Mouse (Mus musculus): Measurements from ENCODE around the gene Thbs3. TPM values are rescaled to one million over a fixed set of nuclear protein-coding genes. Genes with fewer than 3 reads are reported as not detected.

The Thbs3 gene
- polyA plus RNA-seq, 1 experiment from 2014 or later, result 24.4 TPM

DNA sequence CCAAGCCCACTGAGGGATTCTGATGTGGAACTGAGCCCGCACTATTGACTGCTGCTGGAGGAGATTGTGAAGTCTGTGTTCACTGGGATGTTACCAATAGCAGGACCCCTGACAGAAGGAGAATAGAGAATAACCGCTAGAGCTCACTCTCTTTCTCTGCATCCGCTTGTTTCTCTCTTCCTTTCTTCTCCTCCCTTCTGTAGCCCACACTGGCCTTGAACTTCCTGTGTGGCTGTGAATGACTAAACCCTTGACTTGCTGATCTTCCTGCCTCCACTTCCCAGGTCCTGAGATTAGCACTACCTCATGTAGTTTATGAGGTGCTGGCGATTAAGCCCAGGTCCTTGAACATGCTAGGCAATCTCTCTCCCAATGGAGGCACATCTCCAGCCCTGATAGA is 32.5 kb downstream of the Thbs3 start:
- ATAC-seq (replicated peaks; ENCODE audit: insufficient number of reproducible peaks, low FRiP score, low TSS enrichment, low read depth), result no peak
- 84% methylated on average over 4 of the region's 4 CpGs for WGBS
- no peaks in the 10 kb centered on the region; the same call in 1 of the 2 replicates for H3K36me3 ChIP-seq (replicated peaks; ENCODE audit: control insufficient read depth, insufficient read depth, low read depth, low read length)
- H3K4me1 ChIP-seq (ENCODE audit: control insufficient read depth, insufficient read depth, low read length), result peaks cover 10% of the 10 kb centered on the region
- H3K27me3 ChIP-seq (ENCODE audit: control insufficient read depth, insufficient read depth, low read length), result no peaks in the 10 kb centered on the region
- H3K9me3 ChIP-seq (replicated peaks; ENCODE audit: control insufficient read depth, low read length), result no peaks in the 10 kb centered on the region
- H3K27ac ChIP-seq (replicated peaks; ENCODE audit: low read depth, low read length), result no peak overlapping the region
- H3K4me3 ChIP-seq (ENCODE audit: low read depth, low read length), result 0 out of 2 replicates have a peak overlapping the region, but pooled peaks have one; percentile 76
- no peak for DNase-seq (ENCODE audit: low spot score)
- H3K9ac ChIP-seq (replicated peaks; ENCODE audit: low read length), result no peak overlapping the region
- no peak overlapping the region for H3K4me2 ChIP-seq (ENCODE audit: low read depth, low read length)

DNA sequence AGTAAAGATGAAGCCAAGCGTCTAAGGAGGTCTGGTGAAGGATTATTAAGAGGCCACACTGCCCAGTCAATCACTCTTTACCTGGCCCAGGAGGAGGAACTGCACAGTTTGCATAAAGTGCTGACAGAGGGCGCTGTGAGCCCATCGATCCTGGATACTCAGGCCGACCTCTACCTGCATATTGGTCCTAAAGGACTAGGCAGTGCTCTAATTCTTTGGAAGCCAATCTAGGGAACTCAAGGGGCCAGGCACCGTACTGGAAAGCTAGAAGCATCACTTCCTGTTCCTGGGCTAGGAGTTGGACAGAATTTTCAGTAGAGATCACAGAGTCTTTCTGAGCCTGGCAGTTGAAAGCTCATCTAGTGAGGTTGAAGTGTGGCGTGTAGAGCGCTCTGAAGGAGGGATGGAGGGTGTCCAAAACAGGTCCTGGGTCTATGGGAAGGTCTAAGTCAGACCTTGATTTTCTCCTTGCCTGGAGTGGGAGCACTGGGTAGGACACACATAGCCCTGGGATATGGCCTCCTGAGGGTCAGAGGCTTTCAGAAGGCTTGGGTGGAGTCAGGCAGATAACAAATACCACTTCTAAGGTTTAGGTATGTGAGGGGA is 35.6 kb downstream of the Thbs3 start:
- ATAC-seq (replicated peaks; ENCODE audit: insufficient number of reproducible peaks, low FRiP score, low TSS enrichment, low read depth) (0 out of 2 replicates have a peak, but pooled peaks have one; percentile 11), DNase-seq (ENCODE audit: low spot score) (peak; percentile 72)
- no peak overlapping the region for H3K4me3 ChIP-seq (ENCODE audit: low read depth, low read length)
- no peak overlapping the region for H3K9ac ChIP-seq (replicated peaks; ENCODE audit: low read length)
- no peaks in the 10 kb centered on the region; the same call in 1 of the 2 replicates for H3K36me3 ChIP-seq (replicated peaks; ENCODE audit: control insufficient read depth, insufficient read depth, low read depth, low read length)
- H3K27ac ChIP-seq (replicated peaks; ENCODE audit: low read depth, low read length), result no peak overlapping the region
- WGBS, result 15% methylated on average over 7 of the region's 7 CpGs
- H3K27me3 ChIP-seq (ENCODE audit: control insufficient read depth, insufficient read depth, low read length), result no peaks in the 10 kb centered on the region
- H3K4me2 ChIP-seq (ENCODE audit: low read depth, low read length), result no peak overlapping the region
- peaks cover 4% of the 10 kb centered on the region for H3K4me1 ChIP-seq (ENCODE audit: control insufficient read depth, insufficient read depth, low read length)
- H3K9me3 ChIP-seq (replicated peaks; ENCODE audit: control insufficient read depth, low read length), result no peaks in the 10 kb centered on the region

DNA sequence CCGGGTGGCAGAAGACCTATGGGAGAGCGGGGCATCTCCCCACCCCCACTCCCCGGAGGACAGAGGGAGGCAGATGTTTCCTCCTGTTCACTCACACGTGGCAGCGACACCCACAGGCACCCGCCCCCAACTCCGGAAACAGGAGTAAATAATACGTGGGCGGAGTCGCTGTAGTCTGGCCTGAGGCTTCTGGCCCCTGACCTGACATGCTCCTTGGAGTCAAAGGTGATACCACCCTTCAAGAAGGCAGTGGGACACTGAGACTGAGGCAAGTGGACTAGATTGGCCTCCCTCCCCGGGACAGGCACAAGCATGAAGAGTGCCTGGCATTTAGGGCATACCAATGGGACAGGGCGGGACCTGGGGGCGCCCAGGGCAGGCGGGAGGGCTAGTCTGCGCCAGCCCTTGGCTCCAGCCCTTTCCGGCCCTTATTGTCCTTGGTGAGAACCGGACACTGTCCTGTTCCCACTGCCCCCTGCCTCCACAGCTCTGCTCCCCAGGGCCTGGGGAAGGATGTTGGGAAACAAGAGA is 36.5 kb downstream of the Thbs3 start:
- WGBS, result 1% methylated on average over 17 of the region's 17 CpGs
- H3K9me3 ChIP-seq (replicated peaks; ENCODE audit: control insufficient read depth, low read length), result no peaks in the 10 kb centered on the region
- H3K9ac ChIP-seq (replicated peaks; ENCODE audit: low read length), result peak overlapping the region; percentile 22; the same call in 1 of the 2 replicates
- ATAC-seq (replicated peaks; ENCODE audit: insufficient number of reproducible peaks, low FRiP score, low TSS enrichment, low read depth) (peak; percentile 46; the same call in 1 of the 2 replicates), DNase-seq (ENCODE audit: low spot score) (peak; percentile 55)
- H3K4me3 ChIP-seq (ENCODE audit: low read depth, low read length), result no peak overlapping the region
- H3K27me3 ChIP-seq (ENCODE audit: control insufficient read depth, insufficient read depth, low read length), result no peaks in the 10 kb centered on the region
- H3K4me1 ChIP-seq (ENCODE audit: control insufficient read depth, insufficient read depth, low read length), result peaks cover 4% of the 10 kb centered on the region
- H3K27ac ChIP-seq (replicated peaks; ENCODE audit: low read depth, low read length), result no peak overlapping the region
- H3K36me3 ChIP-seq (replicated peaks; ENCODE audit: control insufficient read depth, insufficient read depth, low read depth, low read length), result no peaks in the 10 kb centered on the region; the same call in 1 of the 2 replicates
- H3K4me2 ChIP-seq (ENCODE audit: low read depth, low read length), result peak overlapping the region; percentile 34

DNA sequence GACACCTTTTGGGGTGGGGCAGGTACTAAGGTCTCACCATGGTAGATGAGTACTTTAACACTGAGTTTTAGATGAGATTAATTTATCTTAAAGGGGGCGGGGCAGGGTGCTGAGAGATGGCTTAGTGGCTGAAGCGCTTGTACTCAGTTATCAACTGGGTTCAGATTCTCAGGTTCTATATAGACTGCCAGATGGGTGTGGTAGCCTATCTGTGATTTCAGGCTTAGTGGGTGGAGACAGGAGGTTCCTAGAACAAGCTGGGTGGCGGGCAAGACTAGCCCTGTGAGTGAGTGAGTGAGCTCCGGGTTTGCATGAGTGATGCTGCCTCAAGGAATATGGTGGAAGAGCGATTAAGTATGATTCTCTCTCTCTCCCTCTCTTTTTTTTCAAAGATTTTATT is 40.0 kb downstream of the Thbs3 start:
- 93% methylated on average over 5 of the region's 5 CpGs for WGBS
- Histone ChIP-seq H3K9ac (replicated peaks; ENCODE audit: low read length) (no peak overlapping the region), H3K4me3 (ENCODE audit: low read depth, low read length) (no peak overlapping the region), H3K4me2 (ENCODE audit: low read depth, low read length) (no peak overlapping the region), H3K36me3 (replicated peaks; ENCODE audit: control insufficient read depth, insufficient read depth, low read depth, low read length) (no peaks in the 10 kb centered on the region), H3K9me3 (replicated peaks; ENCODE audit: control insufficient read depth, low read length) (no peaks in the 10 kb centered on the region), H3K4me1 (ENCODE audit: control insufficient read depth, insufficient read depth, low read length) (peaks cover 4% of the 10 kb centered on the region), H3K27ac (replicated peaks; ENCODE audit: low read depth, low read length) (no peak overlapping the region), H3K27me3 (ENCODE audit: control insufficient read depth, insufficient read depth, low read length) (no peaks in the 10 kb centered on the region)
- DNase-seq (ENCODE audit: low spot score), result no peak
- ATAC-seq (replicated peaks; ENCODE audit: insufficient number of reproducible peaks, low FRiP score, low TSS enrichment, low read depth), result no peak

DNA sequence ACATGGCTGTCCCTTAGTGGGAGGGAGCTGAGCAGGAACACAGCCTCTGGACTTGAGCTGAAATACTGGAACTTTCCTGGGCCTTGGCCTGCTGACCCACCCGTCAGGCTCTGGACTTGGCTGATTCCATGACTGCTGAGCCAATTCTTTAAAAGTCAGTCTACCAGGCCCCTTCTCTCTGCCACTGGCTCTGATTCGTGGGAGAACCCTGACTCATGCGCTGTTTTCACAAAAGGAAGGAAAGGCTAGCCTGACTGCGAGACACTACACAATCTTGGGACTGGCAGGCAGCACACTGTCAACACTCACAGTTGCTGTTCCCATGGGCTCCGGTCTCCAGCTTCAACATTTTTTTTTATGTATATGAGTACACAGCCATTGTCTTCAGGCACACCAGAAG is 41.2 kb downstream of the Thbs3 start:
- Histone ChIP-seq H3K9ac (replicated peaks; ENCODE audit: low read length) (no peak overlapping the region), H3K4me3 (ENCODE audit: low read depth, low read length) (no peak overlapping the region), H3K4me2 (ENCODE audit: low read depth, low read length) (no peak overlapping the region), H3K36me3 (replicated peaks; ENCODE audit: control insufficient read depth, insufficient read depth, low read depth, low read length) (no peaks in the 10 kb centered on the region), H3K27me3 (ENCODE audit: control insufficient read depth, insufficient read depth, low read length) (no peaks in the 10 kb centered on the region), H3K27ac (replicated peaks; ENCODE audit: low read depth, low read length) (no peak overlapping the region), H3K4me1 (ENCODE audit: control insufficient read depth, insufficient read depth, low read length) (peaks cover 4% of the 10 kb centered on the region), H3K9me3 (replicated peaks; ENCODE audit: control insufficient read depth, low read length) (no peaks in the 10 kb centered on the region)
- DNase-seq (ENCODE audit: low spot score), result no peak
- ATAC-seq (replicated peaks; ENCODE audit: insufficient number of reproducible peaks, low FRiP score, low TSS enrichment, low read depth), result no peak
- 78% methylated on average over 5 of the region's 5 CpGs for WGBS

DNA sequence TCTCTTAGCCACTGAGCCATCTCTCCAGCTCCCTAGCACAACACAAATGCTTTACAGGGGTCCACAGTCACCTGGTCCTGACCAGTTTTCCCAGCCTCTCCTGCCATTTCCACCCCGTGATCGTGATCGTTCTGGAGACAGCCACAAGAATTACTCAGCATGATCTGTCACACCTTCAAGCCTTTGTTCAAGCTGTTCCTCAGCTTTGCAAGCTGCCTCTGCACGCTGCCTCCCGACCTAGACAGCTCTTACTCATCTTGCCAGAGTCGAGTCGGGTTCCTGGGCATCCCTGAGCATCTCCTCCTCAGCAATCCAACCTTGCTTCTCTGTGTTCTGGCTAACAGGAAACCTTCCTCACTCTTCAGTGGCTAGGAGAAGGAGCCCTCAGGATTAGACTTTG is 44.1 kb downstream of the Thbs3 start, which contains the start of gene Dpm3:
Dpm3 (plus strand) TSS at position 283 of the 400 bp plus-strand sequence.
- Histone ChIP-seq H3K4me2 (ENCODE audit: low read depth, low read length) (no peak within 1 kb of the TSS; the same call in 1 of the 2 replicates), H3K27ac (replicated peaks; ENCODE audit: low read depth, low read length) (no peak within 1 kb of the TSS), H3K4me1 (ENCODE audit: control insufficient read depth, insufficient read depth, low read length) (no peaks in the 10 kb centered on the region), H3K4me3 (ENCODE audit: low read depth, low read length) (no peak within 1 kb of the TSS), H3K27me3 (ENCODE audit: control insufficient read depth, insufficient read depth, low read length) (no peaks in the 10 kb centered on the region), H3K9me3 (replicated peaks; ENCODE audit: control insufficient read depth, low read length) (no peaks in the 10 kb centered on the region), H3K36me3 (replicated peaks; ENCODE audit: control insufficient read depth, insufficient read depth, low read depth, low read length) (no peaks in the 10 kb centered on the region), H3K9ac (replicated peaks; ENCODE audit: low read length) (no peak within 1 kb of the TSS)
- no peak for ATAC-seq (replicated peaks; ENCODE audit: insufficient number of reproducible peaks, low FRiP score, low TSS enrichment, low read depth)
- WGBS, result 68% methylated on average over 7 of the region's 7 CpGs
- no peak for DNase-seq (ENCODE audit: low spot score)

DNA sequence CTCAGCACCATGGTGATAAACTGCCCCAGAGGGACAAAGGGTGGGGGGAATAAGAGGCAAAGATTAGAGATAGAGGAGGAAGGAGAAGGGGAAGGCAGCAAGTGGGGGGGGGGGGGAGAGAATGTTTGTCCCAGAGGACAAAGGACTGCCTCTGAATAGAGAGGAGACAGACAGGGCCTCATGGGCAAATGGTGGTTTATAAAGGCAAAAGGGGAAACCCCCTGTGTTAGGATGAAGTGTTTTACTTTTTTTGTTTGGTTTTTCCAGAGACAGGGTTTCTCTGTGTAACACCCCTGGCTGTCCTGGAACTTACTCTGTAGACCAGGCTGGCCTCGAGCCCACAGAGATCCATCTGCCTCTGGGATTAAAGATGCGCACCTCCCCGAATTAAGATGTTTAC is 45.2 kb downstream of the Thbs3 start:
- Histone ChIP-seq H3K4me2 (ENCODE audit: low read depth, low read length) (no peak overlapping the region), H3K9me3 (replicated peaks; ENCODE audit: control insufficient read depth, low read length) (no peaks in the 10 kb centered on the region), H3K9ac (replicated peaks; ENCODE audit: low read length) (no peak overlapping the region), H3K36me3 (replicated peaks; ENCODE audit: control insufficient read depth, insufficient read depth, low read depth, low read length) (no peaks in the 10 kb centered on the region), H3K4me3 (ENCODE audit: low read depth, low read length) (no peak overlapping the region), H3K4me1 (ENCODE audit: control insufficient read depth, insufficient read depth, low read length) (no peaks in the 10 kb centered on the region), H3K27me3 (ENCODE audit: control insufficient read depth, insufficient read depth, low read length) (no peaks in the 10 kb centered on the region), H3K27ac (replicated peaks; ENCODE audit: low read depth, low read length) (no peak overlapping the region)
- 82% methylated on average over 3 of the region's 3 CpGs for WGBS
- ATAC-seq (replicated peaks; ENCODE audit: insufficient number of reproducible peaks, low FRiP score, low TSS enrichment, low read depth), result no peak
- no peak for DNase-seq (ENCODE audit: low spot score)

DNA sequence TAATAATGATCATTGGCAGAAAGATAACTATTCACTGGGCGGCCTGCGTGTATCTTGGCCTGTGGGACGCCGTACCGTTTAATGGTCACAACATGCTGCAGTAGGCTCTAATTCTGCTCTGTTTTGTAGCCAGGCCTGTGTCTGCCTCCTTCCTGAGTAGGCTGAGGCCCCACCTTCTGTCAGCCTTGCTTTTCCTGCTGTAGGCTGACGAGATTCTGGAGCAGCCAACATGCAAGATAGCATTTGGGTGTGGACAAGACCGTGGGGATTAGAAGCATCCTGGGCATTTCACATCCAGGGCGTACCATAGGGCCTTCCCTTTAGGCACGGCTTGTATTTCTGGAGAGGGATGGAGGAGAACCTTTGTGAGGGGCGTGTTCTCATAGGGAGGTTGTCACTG is 47.4 kb downstream of the Thbs3 start:
- Histone ChIP-seq H3K4me1 (ENCODE audit: control insufficient read depth, insufficient read depth, low read length) (no peaks in the 10 kb centered on the region), H3K36me3 (replicated peaks; ENCODE audit: control insufficient read depth, insufficient read depth, low read depth, low read length) (no peaks in the 10 kb centered on the region), H3K9ac (replicated peaks; ENCODE audit: low read length) (no peak overlapping the region), H3K9me3 (replicated peaks; ENCODE audit: control insufficient read depth, low read length) (no peaks in the 10 kb centered on the region), H3K4me3 (ENCODE audit: low read depth, low read length) (no peak overlapping the region), H3K27me3 (ENCODE audit: control insufficient read depth, insufficient read depth, low read length) (no peaks in the 10 kb centered on the region), H3K4me2 (ENCODE audit: low read depth, low read length) (no peak overlapping the region), H3K27ac (replicated peaks; ENCODE audit: low read depth, low read length) (no peak overlapping the region)
- 70% methylated on average over 10 of the region's 10 CpGs for WGBS
- ATAC-seq (replicated peaks; ENCODE audit: insufficient number of reproducible peaks, low FRiP score, low TSS enrichment, low read depth), result no peak
- no peak for DNase-seq (ENCODE audit: low spot score)

All from embryonic facial prominence, embryonic 11.5 days (tissue).